Mouse (Mus musculus) forebrain, embryonic 16.5 days (tissue): ENCODE measurements around the gene Ccdc157. TPM values are rescaled to one million over a fixed set of nuclear protein-coding genes. Genes with fewer than 3 reads are reported as not detected.
A peak's percentile ranks its signal among the peaks of the same experiment; 100 is the strongest.
"Not testable (repeated sequence)": the region's sequence is repeated elsewhere in the genome, so short reads cannot be mapped to it uniquely, and the experiment has no call there.

ENCODE experiments used
- ATAC-seq: fragments of 200-750 bp; cut with Nextera tagmentation; 2 replicates; pipeline ENCODE4 v1.8.0; 2017; ENCODE audit warnings: mild to moderate bottlenecking, moderate library complexity
- H3K27ac ChIP-seq: fragments of 300-500 bp; sonication (generic); 2 replicates; pipeline ENCODE4 v1.5.1; 2014; ENCODE audit warnings: low read length, control low read depth
- H3K27me3 ChIP-seq: fragments of 300-500 bp; sonication (generic); replicated peaks from 2 replicates; pipeline ENCODE4 v1.6.1; 2014; ENCODE audit warnings: low read length; ENCODE audit not compliant: control insufficient read depth, insufficient read depth
- H3K36me3 ChIP-seq: fragments of 300-500 bp; sonication (generic); 2 replicates; pipeline ENCODE4 v1.6.1; 2014; ENCODE audit not compliant: control insufficient read depth, insufficient read depth
- H3K4me1 ChIP-seq: fragments of 300-500 bp; sonication (generic); replicated peaks from 2 replicates; pipeline ENCODE4 v1.6.1; 2014; ENCODE audit warnings: low read length; ENCODE audit not compliant: control insufficient read depth, insufficient read depth
- H3K4me2 ChIP-seq: fragments of 300-500 bp; sonication (generic); 2 replicates; pipeline ENCODE4 v1.6.1; 2014; ENCODE audit warnings: mild to moderate bottlenecking, low read length, control low read depth
- H3K4me3 ChIP-seq: fragments of 300-500 bp; sonication (generic); replicated peaks from 2 replicates; pipeline ENCODE4 v1.5.1; 2014; ENCODE audit warnings: mild to moderate bottlenecking, low read length, control low read depth
- H3K9ac ChIP-seq: fragments of 300-500 bp; sonication (generic); replicated peaks from 2 replicates; pipeline ENCODE4 v1.6.1; 2014; ENCODE audit warnings: low read depth, low read length, control low read depth
- H3K9me3 ChIP-seq: fragments of 300-500 bp; sonication (generic); 2 replicates; pipeline ENCODE4 v1.6.1; 2016; ENCODE audit warnings: low read length; ENCODE audit not compliant: control insufficient read depth
- WGBS: fragments of 180-500 bp; shearing (Covaris S2); extraction: QIAGEN DNeasy Blood & Tissue Kit; methylation state at CpG from one replicate; pipeline ENCODE4 v1.1.7; 2014; 5-methylcytosine and 5-hydroxymethylcytosine counted together
- polyA plus RNA-seq: library from polyadenylated mRNA; unstranded; fragments of >200 nt; fragmentation: Nextera tagmentation; extraction: Ambion mirVana; gene quantifications from 2 replicates; pipeline ENCODE4 v1.2.1, GENCODE M21; 2015

Ccdc157 gene
- polyA plus RNA-seq, 1 experiment from 2014 or later, result 8.0 TPM

DNA sequence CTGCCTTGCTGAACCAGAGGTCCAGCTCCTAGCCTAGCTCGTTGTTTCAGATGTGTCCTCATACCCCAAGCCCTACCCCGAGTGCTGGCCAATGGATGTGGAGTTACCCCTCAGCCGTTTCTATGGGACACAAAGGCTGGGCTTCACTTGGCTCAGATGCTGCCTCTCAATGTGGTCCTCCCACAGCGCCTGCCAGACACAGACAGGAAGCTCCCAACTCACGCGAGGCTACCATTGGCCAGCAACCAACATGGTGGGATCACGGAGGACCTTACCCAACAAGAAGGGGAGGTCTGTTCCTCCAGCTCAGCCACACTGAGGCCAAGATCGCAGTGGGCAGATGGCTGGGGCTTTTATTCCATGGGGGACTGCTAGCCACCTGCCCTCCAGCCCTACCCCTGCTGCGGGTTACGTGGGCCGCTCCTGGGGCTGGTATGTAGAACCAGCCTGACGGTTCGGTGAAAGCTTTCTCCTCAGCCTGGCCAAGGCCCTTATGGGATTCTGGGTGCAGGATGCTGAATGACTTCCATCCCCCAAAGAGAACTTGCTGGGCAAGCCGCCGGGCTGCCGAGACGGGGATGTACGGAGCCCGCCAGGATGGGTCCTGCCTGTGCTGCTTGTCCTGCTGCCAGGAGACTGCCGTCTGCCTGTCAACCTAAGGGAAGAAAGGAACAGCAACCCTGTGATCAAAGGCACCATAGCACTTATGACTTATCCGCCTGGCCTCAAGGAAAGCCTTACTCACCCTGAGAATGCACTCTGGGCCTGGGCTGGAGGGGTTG lies 16.6 kb downstream of the Ccdc157 start:
- no peak overlapping the region for H3K4me2 ChIP-seq
- no peak overlapping the region for H3K4me3 ChIP-seq
- no peak overlapping the region for H3K27ac ChIP-seq
- no peaks in the 10 kb centered on the region for H3K4me1 ChIP-seq
- H3K27me3 ChIP-seq, result no peaks in the 10 kb centered on the region
- peak; percentile 38; the same call in 1 of the 2 replicates for ATAC-seq
- no peaks in the 10 kb centered on the region for H3K9me3 ChIP-seq
- H3K9ac ChIP-seq, result no peak overlapping the region
- H3K36me3 ChIP-seq, result peaks cover 10% of the 10 kb centered on the region
- 87% methylated on average over 21 of the region's 21 CpGs for WGBS

DNA sequence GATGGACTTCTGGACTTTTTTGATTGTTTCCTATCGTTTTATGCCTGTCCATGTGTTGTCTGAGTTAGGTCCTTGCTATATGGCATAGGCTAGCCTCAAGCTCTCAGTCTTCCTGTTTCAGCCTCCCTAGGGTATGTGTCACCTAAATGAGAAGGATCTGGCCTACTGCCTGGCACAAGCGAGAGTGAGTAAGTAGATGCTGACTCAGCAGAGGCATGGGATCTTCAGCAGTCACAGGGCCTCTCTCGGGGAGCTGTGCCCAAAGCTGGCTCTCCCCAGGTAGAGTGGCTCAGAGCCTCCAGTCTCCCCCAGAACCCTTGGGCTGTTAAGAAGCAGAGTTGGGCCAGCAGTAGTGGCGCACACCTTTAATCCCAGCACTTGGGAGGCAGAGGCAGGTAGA lies 17.7 kb downstream of the Ccdc157 start:
- Histone ChIP-seq H3K9ac (no peak overlapping the region), H3K4me1 (peaks cover under 1% of the 10 kb centered on the region; the same call in 1 of the 2 replicates), H3K4me3 (no peak overlapping the region), H3K36me3 (peaks cover 10% of the 10 kb centered on the region), H3K4me2 (no peak overlapping the region), H3K27me3 (no peaks in the 10 kb centered on the region), H3K9me3 (no peaks in the 10 kb centered on the region), H3K27ac (no peak overlapping the region)
- 91% methylated on average over 4 of the region's 4 CpGs for WGBS
- no peak for ATAC-seq

GRCm38 (mm10) chr11:4141505-4141904 lies 18.6 kb downstream of the Ccdc157 start:
- Histone ChIP-seq H3K9me3 (no peaks in the 10 kb centered on the region), H3K4me1 (peaks cover 9% of the 10 kb centered on the region), H3K36me3 (peaks cover 10% of the 10 kb centered on the region), H3K9ac (no peak overlapping the region), H3K27me3 (no peaks in the 10 kb centered on the region), H3K4me2 (no peak overlapping the region), H3K27ac (no peak overlapping the region), H3K4me3 (no peak overlapping the region)
- no peak for ATAC-seq

DNA sequence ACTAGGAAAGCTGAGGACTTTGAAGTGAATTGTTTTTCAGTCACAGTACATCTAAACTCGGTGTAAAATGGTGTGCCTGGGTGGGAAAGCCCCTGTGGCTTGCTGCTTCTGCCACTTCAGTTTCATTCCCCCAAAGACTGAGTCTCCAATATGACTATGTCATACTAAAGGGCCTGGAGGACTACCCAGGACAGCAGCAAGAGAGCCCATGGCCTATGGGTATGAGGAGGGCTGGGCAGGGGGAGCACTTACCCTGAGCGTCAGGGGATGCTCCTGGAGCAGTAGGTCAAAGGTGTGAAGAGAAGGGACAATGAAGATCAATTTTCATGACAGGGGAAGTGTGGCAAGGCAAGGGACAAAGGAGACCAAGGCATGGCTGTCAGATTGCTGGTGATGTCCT lies 21.1 kb downstream of the Ccdc157 start:
- peaks cover 22% of the 10 kb centered on the region for H3K4me1 ChIP-seq
- H3K27me3 ChIP-seq, result no peaks in the 10 kb centered on the region
- peaks cover 10% of the 10 kb centered on the region for H3K36me3 ChIP-seq
- H3K9ac ChIP-seq, result no peak overlapping the region
- H3K9me3 ChIP-seq, result no peaks in the 10 kb centered on the region
- no peak overlapping the region for H3K27ac ChIP-seq
- no peak for ATAC-seq
- WGBS, result 80% methylated on average over 2 of the region's 2 CpGs
- H3K4me2 ChIP-seq, result no peak overlapping the region
- no peak overlapping the region for H3K4me3 ChIP-seq

- Histone ChIP-seq H3K9me3 (no peaks in the 10 kb centered on the region), H3K27me3 (no peaks in the 10 kb centered on the region), H3K36me3 (no peaks in the 10 kb centered on the region), H3K4me3 (peak within 1 kb of the TSS; percentile 93), H3K4me2 (peak within 1 kb of the TSS; percentile 90), H3K9ac (peak within 1 kb of the TSS; percentile 94), H3K27ac (peak within 1 kb of the TSS; percentile 85), H3K4me1 (peaks cover 22% of the 10 kb centered on the region)
- ATAC-seq, result peak; percentile 84
- under 1% methylated on average over 65 of the region's 66 CpGs for WGBS
Measured at GRCm38 (mm10) chr11:4134986-4135935, 24.8 kb downstream of the Ccdc157 start, which contains the start of gene Rnf215. TSS of gene Rnf215 (plus strand) at chr11:4135202.

GRCm38 (mm10) chr11:4134400-4134799 lies 25.7 kb downstream of the Ccdc157 start:
- H3K9ac ChIP-seq, result no peak overlapping the region; the same call in none of the 2 replicates
- peaks cover 22% of the 10 kb centered on the region for H3K4me1 ChIP-seq
- no peak overlapping the region; the same call in 1 of the 2 replicates for H3K4me2 ChIP-seq
- 63% methylated on average over 6 of the region's 6 CpGs for WGBS
- no peak overlapping the region; the same call in 1 of the 2 replicates for H3K4me3 ChIP-seq
- peak; percentile 34 for ATAC-seq
- H3K27me3 ChIP-seq, result no peaks in the 10 kb centered on the region
- no peaks in the 10 kb centered on the region for H3K9me3 ChIP-seq
- H3K36me3 ChIP-seq, result no peaks in the 10 kb centered on the region
- H3K27ac ChIP-seq, result no peak overlapping the region

GRCm38 (mm10) chr11:4133450-4133849 lies 26.6 kb downstream of the Ccdc157 start:
- peaks cover 22% of the 10 kb centered on the region for H3K4me1 ChIP-seq
- no peak overlapping the region for H3K4me3 ChIP-seq
- no peaks in the 10 kb centered on the region for H3K9me3 ChIP-seq
- H3K4me2 ChIP-seq, result no peak overlapping the region
- 55% methylated on average over 3 of the region's 3 CpGs for WGBS
- no peaks in the 10 kb centered on the region for H3K27me3 ChIP-seq
- no peak overlapping the region for H3K9ac ChIP-seq
- no peak overlapping the region for H3K27ac ChIP-seq
- H3K36me3 ChIP-seq, result no peaks in the 10 kb centered on the region
- ATAC-seq, result no peak

- H3K4me3 ChIP-seq, ATAC-seq, H3K9me3 ChIP-seq, H3K36me3 ChIP-seq, H3K27ac ChIP-seq, H3K4me1 ChIP-seq, H3K27me3 ChIP-seq, H3K4me2 ChIP-seq, H3K9ac ChIP-seq: not testable (repeated sequence)
- WGBS, result 93% methylated on average over 4 of the region's 4 CpGs
Measured at GRCm38 (mm10) chr11:4128461-4128860, 31.6 kb downstream of the Ccdc157 start.

DNA sequence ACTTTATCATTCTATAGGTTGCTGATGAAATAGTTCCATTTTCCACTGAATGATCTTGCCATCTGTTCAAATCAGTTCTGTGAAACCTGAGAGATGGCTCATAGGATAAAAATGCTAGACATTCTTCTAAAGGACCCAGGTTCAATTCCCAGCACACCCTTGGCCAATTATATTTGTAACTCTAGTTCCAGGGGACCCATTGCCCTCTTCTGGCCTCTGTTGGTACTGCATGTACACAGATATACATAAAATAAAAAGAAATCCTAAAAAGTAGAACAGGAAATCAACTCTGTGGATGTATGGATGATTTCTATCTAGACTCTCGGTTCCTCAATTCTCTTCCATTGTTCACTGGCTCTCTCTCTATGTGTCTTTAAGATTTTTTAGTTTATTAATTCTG lies 33.0 kb downstream of the Ccdc157 start:
- H3K4me1 ChIP-seq, result no peaks in the 10 kb centered on the region
- ATAC-seq, result no peak

More for the DNA sequence above, 33.0 kb downstream of the Ccdc157 start:
- WGBS, result 88% methylated on average over 1 of the region's 1 CpGs
- Histone ChIP-seq H3K36me3 (no peaks in the 10 kb centered on the region), H3K4me2 (no peak overlapping the region), H3K27me3 (no peaks in the 10 kb centered on the region), H3K4me3 (no peak overlapping the region), H3K9me3 (peaks cover 6% of the 10 kb centered on the region; the same call in 1 of the 2 replicates), H3K9ac (no peak overlapping the region), H3K27ac (no peak overlapping the region)
